Mouse (Mus musculus) midbrain, embryonic 12.5 days (tissue): ENCODE data around the gene Psmc2. TPM values are rescaled to one million over a fixed set of nuclear protein-coding genes. Genes with fewer than 3 reads are reported as not detected.

Experiments used
- ATAC-seq: fragments of 200-750 bp; cut with Nextera tagmentation; 2 replicates; pipeline ENCODE4 v1.8.0; 2017; ENCODE audit warnings: low read depth, moderate TSS enrichment, moderate library complexity; ENCODE audit not compliant: low FRiP score
- H3K27ac ChIP-seq: fragments of 300-500 bp; sonication (generic); replicated peaks from 2 replicates; pipeline ENCODE4 v1.5.1; 2016; ENCODE audit warnings: mild to moderate bottlenecking
- H3K27me3 ChIP-seq: fragments of 300-500 bp; sonication (generic); 2 replicates; pipeline ENCODE4 v1.6.1; 2016; ENCODE audit warnings: mild to moderate bottlenecking
- H3K36me3 ChIP-seq: fragments of 300-500 bp; sonication (generic); 2 replicates; pipeline ENCODE4 v1.6.1; 2016
- H3K4me1 ChIP-seq: fragments of 300-500 bp; sonication (generic); 2 replicates; pipeline ENCODE4 v1.6.1; 2016
- H3K4me2 ChIP-seq: fragments of 300-500 bp; sonication (generic); replicated peaks from 2 replicates; pipeline ENCODE4 v1.6.1; 2016; ENCODE audit warnings: mild to moderate bottlenecking, moderate library complexity
- H3K4me3 ChIP-seq: fragments of 300-500 bp; sonication (generic); 2 replicates; pipeline ENCODE4 v1.5.1; 2016; ENCODE audit warnings: mild to moderate bottlenecking
- H3K9ac ChIP-seq: fragments of 300-500 bp; sonication (generic); replicated peaks from 2 replicates; pipeline ENCODE4 v1.6.1; 2016; ENCODE audit warnings: mild to moderate bottlenecking, moderate library complexity
- H3K9me3 ChIP-seq: fragments of 300-500 bp; sonication (generic); 2 replicates; pipeline ENCODE4 v1.6.1; 2016; ENCODE audit warnings: mild to moderate bottlenecking
- WGBS: fragments of 180-500 bp; shearing (Covaris S2); methylation state at CpG from one replicate; pipeline ENCODE4 v1.1.7; 2016; 5-methylcytosine and 5-hydroxymethylcytosine counted together
- polyA plus RNA-seq: library from polyadenylated mRNA; unstranded; fragments of >200 nt; fragmentation: Nextera tagmentation; extraction: Ambion mirVana; gene quantifications from 2 replicates; pipeline ENCODE4 v1.2.1, GENCODE M21; 2016

The Psmc2 gene
- polyA plus RNA-seq, 1 experiment from 2014 or later: 214 TPM

- Histone ChIP-seq H3K36me3 (peaks cover 68% of the 10 kb centered on the region), H3K27me3 (no peaks in the 10 kb centered on the region), H3K9ac (no peak overlapping the region), H3K4me1 (no peaks in the 10 kb centered on the region), H3K9me3 (no peaks in the 10 kb centered on the region), H3K27ac (no peak overlapping the region), H3K4me2 (no peak overlapping the region), H3K4me3 (no peak overlapping the region)
- no peak for ATAC-seq
- 93% methylated on average over 6 of the region's 6 CpGs for WGBS
These were observed 8.6 kb upstream of the Psmc2 start for GRCm38 (mm10) chr5:21776491-21776890.

DNA sequence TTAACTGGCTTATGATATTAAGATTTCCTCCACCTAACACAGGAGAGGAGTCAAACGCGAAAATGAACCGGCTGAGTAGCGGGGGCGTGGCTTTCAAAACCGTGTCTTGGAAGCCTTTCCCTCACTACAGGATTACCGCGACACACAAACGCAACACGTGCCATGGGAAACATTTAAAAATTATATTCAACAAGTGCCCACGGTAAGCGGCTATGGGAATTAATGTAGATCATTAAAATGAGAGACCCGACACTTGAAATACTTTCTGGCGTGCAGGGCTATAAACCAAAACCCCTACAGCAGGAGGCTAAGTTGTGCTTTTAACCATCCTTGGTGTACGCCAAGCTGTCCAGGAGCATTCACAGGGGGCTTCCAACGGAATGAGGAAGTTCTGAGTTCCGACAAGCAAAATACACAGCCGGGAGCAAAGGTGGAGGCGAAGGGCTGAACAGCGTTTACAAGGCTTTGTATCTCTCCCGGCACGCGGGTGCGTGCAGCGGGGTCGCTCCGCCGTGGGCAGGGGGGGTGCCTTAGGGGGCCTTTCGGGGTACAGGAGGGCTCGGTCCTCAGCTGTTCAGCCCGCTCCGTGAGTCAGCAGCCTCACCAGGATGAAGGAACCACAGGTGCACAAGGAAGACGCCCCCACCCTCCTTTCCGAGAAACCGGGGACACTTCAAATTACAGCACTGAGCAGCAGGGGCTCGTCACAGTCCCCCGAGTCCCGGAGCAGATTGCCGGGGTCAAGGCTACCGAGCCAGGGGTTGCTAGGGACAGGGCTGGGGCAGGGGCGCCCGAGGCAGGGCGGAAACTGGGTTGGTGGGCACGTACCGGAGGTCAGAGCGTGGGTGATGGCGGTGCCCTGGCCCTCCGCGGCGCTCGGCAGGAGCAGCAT lies 676 bp upstream of the Psmc2 start:
- H3K4me1 ChIP-seq: peaks cover 26% of the 10 kb centered on the region
- peak; percentile 83 for ATAC-seq
- H3K36me3 ChIP-seq: peaks cover 36% of the 10 kb centered on the region
- H3K4me3 ChIP-seq: peak overlapping the region; percentile 88
- H3K9ac ChIP-seq: peak overlapping the region; percentile 85
- H3K4me2 ChIP-seq: peak overlapping the region; percentile 96
- WGBS: under 1% methylated on average over 51 of the region's 51 CpGs
- H3K27me3 ChIP-seq: no peaks in the 10 kb centered on the region
- peak overlapping the region; percentile 77 for H3K27ac ChIP-seq
- no peaks in the 10 kb centered on the region for H3K9me3 ChIP-seq

GRCm38 (mm10) chr5:21785776-21786175 lies 693 bp downstream of the Psmc2 start:
- no peaks in the 10 kb centered on the region for H3K9me3 ChIP-seq
- 72% methylated on average over 7 of the region's 7 CpGs for WGBS
- peaks cover 22% of the 10 kb centered on the region for H3K36me3 ChIP-seq
- ATAC-seq: no peak
- H3K4me3 ChIP-seq: no peak overlapping the region; the same call in 1 of the 2 replicates
- no peak overlapping the region for H3K9ac ChIP-seq
- peaks cover 26% of the 10 kb centered on the region for H3K4me1 ChIP-seq
- peak overlapping the region; percentile 83 for H3K27ac ChIP-seq
- peak overlapping the region; percentile 72 for H3K4me2 ChIP-seq
- H3K27me3 ChIP-seq: no peaks in the 10 kb centered on the region

DNA sequence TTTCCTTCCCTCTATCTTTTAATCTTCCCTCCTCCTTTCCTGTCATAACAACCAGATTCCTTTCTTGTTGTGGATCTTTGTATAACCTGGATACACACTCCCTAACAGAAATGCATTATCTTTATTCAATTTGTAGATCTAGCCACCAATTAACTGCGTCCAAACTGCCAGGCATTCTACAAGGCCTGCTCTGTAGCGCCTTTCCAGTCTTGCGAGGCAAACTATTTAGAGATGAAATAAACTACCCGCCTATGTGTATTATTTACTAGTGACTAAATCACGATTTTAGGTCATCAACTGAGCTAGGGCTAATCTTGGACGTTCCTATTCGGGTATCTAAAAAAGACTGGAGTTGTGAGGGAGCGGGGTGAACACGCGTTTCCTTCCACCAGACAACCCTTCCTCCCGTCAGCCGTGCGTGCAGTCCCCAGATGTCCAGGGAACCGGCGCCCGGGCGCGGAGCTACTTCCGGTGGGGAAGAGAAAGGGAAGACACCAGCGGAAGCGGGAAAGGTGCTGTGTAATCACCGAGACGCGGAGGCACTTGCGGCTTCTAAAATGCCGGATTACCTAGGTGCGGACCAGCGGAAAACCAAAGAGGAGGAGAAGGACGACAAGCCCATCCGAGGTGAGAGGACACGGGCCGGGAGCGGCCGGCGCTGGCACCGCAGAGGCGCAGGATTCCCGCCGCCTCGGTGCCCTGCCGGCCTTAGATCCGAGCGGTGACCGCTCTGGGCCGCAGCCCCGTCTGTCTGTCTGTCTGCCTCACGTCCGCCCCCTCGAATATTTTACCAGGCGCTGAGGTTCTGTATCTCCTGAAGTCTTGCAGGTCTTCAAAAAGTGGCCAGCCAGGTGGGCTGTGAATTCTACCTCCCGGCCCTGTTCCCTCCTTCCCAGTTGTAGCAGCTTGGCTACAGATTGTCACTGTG lies 1.4 kb downstream of the Psmc2 start:
- Histone ChIP-seq H3K4me2 (peak overlapping the region; percentile 72), H3K36me3 (peaks cover 15% of the 10 kb centered on the region), H3K27ac (peak overlapping the region; percentile 83), H3K4me3 (peak overlapping the region; percentile 93), H3K27me3 (no peaks in the 10 kb centered on the region), H3K4me1 (peaks cover 26% of the 10 kb centered on the region), H3K9me3 (no peaks in the 10 kb centered on the region), H3K9ac (peak overlapping the region; percentile 89)
- WGBS: 4% methylated on average over 44 of the region's 51 CpGs
- ATAC-seq: peak; percentile 76

GRCm38 (mm10) chr5:21787186-21788105 lies 2.4 kb downstream of the Psmc2 start:
- H3K36me3 ChIP-seq: peaks cover 9% of the 10 kb centered on the region
- peak overlapping the region; percentile 72 for H3K4me2 ChIP-seq
- H3K4me3 ChIP-seq: peak overlapping the region; percentile 93
- 41% methylated on average over 11 of the region's 11 CpGs for WGBS
- ATAC-seq: no peak
- no peak overlapping the region for H3K27ac ChIP-seq
- H3K9me3 ChIP-seq: no peaks in the 10 kb centered on the region
- peaks cover 26% of the 10 kb centered on the region for H3K4me1 ChIP-seq
- peak overlapping the region; percentile 89 for H3K9ac ChIP-seq
- H3K27me3 ChIP-seq: no peaks in the 10 kb centered on the region

DNA sequence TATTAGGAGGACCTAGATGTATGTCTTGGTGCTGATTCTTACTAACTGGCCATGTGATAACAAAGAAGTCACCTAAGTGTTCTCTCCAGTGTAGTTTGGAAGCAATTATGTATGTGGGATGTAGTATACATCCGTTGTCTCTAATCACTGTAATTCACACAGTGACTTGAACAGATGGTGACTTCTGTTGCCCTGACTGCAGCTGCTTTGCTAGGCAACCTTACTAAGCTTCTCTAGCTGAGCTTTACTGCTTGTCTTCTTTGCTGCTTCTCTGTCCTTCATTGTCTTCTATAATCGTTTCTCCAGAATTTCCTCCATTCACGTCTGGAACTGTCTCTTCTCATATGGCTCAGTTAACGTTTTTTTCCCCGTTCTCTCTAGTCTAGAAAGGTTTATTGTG lies 4.0 kb downstream of the Psmc2 start:
- Histone ChIP-seq H3K27me3 (no peaks in the 10 kb centered on the region), H3K4me2 (peak overlapping the region; percentile 15; the same call in 1 of the 2 replicates), H3K9ac (no peak overlapping the region; the same call in 1 of the 2 replicates), H3K4me3 (no peak overlapping the region), H3K9me3 (no peaks in the 10 kb centered on the region), H3K4me1 (peaks cover 24% of the 10 kb centered on the region), H3K36me3 (0 out of 2 replicates have a peak, but pooled peaks cover 3% of the 10 kb centered on the region), H3K27ac (no peak overlapping the region; the same call in 1 of the 2 replicates)
- ATAC-seq: no peak
- WGBS: 82% methylated on average over 5 of the region's 5 CpGs

- H3K4me3 ChIP-seq: no peak overlapping the region
- peaks cover 20% of the 10 kb centered on the region for H3K4me1 ChIP-seq
- no peaks in the 10 kb centered on the region for H3K9me3 ChIP-seq
- no peak overlapping the region for H3K4me2 ChIP-seq
- peaks cover 21% of the 10 kb centered on the region for H3K36me3 ChIP-seq
- no peaks in the 10 kb centered on the region for H3K27me3 ChIP-seq
- no peak for ATAC-seq
- no peak overlapping the region for H3K9ac ChIP-seq
- no peak overlapping the region for H3K27ac ChIP-seq
These were observed 7.1 kb downstream of the Psmc2 start for GRCm38 (mm10) chr5:21792166-21792565.

DNA sequence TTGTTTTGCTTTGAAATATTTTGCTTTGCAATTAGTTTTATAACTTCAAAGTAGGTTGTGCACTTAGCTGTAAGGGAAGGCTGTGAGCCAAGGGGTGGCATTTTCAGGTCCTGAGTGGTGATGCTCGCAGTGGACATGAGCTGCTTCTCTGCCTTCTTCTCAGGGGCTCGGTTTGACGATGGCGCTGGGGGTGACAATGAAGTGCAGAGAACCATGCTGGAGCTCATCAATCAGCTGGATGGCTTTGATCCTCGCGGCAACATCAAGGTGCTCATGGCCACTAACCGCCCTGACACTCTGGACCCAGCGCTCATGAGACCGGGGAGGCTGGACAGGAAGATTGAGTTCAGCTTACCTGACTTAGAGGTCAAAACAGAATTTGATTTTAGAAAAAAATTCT lies 17.8 kb downstream of the Psmc2 start:
- Histone ChIP-seq H3K4me1 (no peaks in the 10 kb centered on the region), H3K36me3 (peaks cover 60% of the 10 kb centered on the region), H3K9ac (no peak overlapping the region), H3K27ac (no peak overlapping the region), H3K4me2 (no peak overlapping the region), H3K27me3 (no peaks in the 10 kb centered on the region), H3K9me3 (no peaks in the 10 kb centered on the region), H3K4me3 (no peak overlapping the region)
- 95% methylated on average over 9 of the region's 9 CpGs for WGBS
- no peak for ATAC-seq

DNA sequence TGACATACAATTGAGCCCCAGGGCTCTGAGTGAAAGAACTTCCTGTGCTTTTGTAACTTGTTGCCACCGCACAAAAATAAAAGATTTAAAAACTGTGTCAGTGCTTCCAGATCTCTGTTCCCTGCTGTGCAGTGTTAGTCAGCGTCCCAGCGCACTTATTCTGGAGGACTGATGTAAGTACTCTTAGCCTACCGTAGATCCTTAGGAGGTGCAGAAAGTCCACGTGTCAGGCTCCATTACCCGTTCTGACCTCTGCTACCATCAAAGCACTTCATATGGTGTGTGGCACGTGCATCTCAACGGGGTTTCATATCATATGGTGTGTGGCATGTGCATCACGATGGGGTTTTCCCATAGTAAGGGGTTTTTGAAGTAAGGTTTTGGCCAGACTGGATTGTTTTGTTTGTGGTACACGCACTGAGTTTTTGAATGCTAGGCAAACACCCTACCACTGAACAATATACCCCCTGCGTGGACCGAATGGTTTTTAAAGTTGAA lies 18.7 kb downstream of the Psmc2 start:
- Histone ChIP-seq H3K4me2 (no peak overlapping the region), H3K4me1 (no peaks in the 10 kb centered on the region), H3K27ac (no peak overlapping the region), H3K27me3 (no peaks in the 10 kb centered on the region), H3K36me3 (peaks cover 55% of the 10 kb centered on the region), H3K4me3 (no peak overlapping the region), H3K9me3 (no peaks in the 10 kb centered on the region), H3K9ac (no peak overlapping the region)
- no peak for ATAC-seq
- 91% methylated on average over 12 of the region's 12 CpGs for WGBS

DNA sequence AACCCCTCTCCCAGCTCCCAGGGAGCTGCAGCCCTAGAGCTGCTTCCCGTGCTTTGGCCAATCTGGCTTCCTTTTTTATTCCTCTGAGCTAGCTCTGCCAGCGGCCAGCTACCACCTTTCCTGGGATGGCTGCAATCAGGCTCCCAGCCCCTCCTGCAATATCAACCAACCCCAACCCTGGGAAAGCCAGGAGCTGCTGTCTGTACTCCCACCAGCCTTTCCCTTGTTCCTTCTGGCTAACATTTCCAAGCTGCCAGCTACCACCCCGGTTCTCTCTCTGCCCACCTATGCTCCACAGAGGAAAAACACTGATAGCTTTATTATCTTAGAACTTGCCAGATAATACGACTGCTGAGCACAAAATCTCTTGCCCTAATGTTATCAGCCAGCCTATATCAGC lies 19.8 kb downstream of the Psmc2 start:
- ATAC-seq: no peak
- Histone ChIP-seq H3K27ac (no peak overlapping the region), H3K4me3 (no peak overlapping the region), H3K4me2 (no peak overlapping the region), H3K4me1 (no peaks in the 10 kb centered on the region), H3K9ac (no peak overlapping the region), H3K9me3 (no peaks in the 10 kb centered on the region), H3K27me3 (no peaks in the 10 kb centered on the region), H3K36me3 (peaks cover 45% of the 10 kb centered on the region)
- 86% methylated on average over 4 of the region's 4 CpGs for WGBS

- Histone ChIP-seq H3K36me3 (no peaks in the 10 kb centered on the region), H3K27me3 (no peaks in the 10 kb centered on the region), H3K4me1 (no peaks in the 10 kb centered on the region), H3K27ac (no peak overlapping the region), H3K9me3 (no peaks in the 10 kb centered on the region), H3K4me2 (no peak overlapping the region), H3K9ac (no peak overlapping the region), H3K4me3 (no peak overlapping the region)
- ATAC-seq: no peak
- WGBS: 84% methylated on average over 10 of the region's 10 CpGs
These were observed 25.8 kb downstream of the Psmc2 start for GRCm38 (mm10) chr5:21810924-21811323.
